Mouse (Mus musculus): ENCODE measurements around the gene Olfr143. TPM values are rescaled to one million over a fixed set of nuclear protein-coding genes. Genes with fewer than 3 reads are reported as not detected.

Gene Olfr143
- not detected in 2 replicates for polyA plus RNA-seq (2012; ENCODE audit: low replicate concordance)

DNA sequence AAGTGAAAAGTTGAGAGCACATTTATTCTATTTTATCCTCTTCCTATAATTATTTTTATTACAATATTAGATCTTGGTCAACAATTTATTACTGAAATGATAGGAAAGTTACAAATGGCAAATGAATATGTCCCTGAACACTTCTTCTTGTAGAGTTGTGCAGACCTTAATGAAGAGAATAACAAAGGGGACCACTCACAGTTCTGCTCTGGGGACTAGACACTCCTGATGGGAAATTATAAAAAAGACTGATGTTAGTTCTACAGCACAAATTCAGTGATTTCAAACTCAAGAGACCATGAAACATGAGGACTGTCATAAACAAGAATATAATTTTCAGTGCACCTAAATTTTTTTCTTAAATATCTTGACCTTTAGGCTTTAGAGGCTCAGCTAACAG is at the start of gene Olfr143:
Gene Olfr143 (plus strand): TSS at position 301 of the 400 bp plus-strand sequence.

DNA sequence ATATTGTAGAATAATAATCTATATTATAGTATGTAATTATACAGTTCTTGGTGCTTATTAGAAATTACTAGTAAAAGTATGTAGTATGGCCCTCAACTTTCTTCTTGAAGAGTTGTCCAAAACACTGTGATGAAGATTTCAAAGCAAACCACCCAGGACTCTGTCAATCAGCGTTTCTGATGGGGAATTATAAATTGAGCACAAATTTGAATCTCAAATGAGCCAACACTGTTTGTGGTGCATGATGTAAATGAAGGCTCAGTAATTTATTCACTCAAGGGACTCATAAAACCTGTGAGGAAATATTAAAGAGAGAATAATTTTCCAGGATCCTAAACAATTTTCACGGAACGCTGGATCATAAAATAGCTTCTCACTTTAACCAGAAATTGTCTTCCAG is 44.5 kb upstream of the Olfr143 start, which contains the start of gene Olfr893:
Gene Olfr893 (plus strand): TSS at position 301 of the 400 bp plus-strand sequence.

DNA sequence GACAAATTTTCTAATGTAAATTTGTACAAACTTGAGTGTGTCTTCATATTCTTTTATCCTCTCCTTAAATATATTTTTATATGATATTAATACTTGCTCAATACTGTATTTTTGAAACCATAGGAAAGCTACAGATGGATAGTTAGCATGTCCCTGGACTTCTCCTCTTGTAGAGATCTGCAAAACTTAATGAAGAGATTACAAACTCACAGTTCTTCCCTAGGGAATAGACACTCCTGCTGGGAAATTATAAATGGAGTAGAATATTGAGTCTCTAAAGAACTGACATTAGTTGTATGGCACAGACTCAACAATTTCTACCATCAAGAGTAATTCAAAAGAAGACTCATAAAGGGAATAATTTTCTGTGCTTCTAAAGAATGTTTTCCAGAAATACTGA is 34.8 kb upstream of the Olfr143 start, which contains the start of gene Olfr894:
Gene Olfr894 (plus strand): TSS at position 301 of the 400 bp plus-strand sequence.

DNA sequence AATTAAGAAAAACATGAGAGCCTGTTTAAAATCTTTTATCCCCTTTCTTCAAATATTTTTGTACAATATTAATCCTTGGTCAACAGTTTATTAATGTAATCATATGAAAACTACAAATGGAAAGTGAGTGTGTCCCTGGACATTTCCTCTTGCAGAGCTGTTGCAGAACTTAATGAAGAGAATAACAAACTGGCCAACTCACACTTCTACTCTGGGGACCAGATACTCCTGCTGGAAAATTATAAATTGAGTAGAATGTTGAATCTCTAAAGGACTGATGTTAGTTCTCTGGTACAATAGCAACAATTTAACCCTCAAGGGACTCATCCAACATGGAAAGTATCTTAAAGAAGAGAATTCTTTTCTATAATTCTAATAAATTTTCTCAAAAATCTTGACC is 15.0 kb downstream of the Olfr143 start, which contains the start of gene Olfr895:
Gene Olfr895 (plus strand): TSS at position 301 of the 400 bp plus-strand sequence.

DNA sequence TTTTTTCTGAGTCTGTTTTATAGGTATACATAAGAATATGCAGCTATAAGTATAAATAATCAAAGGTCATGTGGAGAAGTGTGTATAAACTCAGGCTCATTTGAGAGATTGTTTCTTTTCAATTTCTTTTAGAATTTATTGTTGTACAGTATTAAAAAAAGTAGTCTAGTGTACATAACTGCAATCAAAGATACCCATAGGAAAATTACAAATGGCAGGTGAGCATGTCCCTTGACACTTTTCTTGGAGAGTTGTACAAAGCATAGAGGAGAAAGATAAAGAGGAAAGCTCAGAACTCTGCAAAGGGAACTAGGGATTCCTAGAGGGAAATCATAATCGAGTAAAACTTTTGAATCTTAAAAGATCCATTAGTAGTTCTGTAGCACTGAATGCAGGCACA is 38.2 kb downstream of the Olfr143 start, which contains the start of gene Olfr896-ps1:
Gene Olfr896-ps1 (plus strand): TSS at position 301 of the 400 bp plus-strand sequence.

Other genes with a start within 250 kb of the Olfr143 start
- not detected in 2 replicates for gene Olfr883, start 227.0 kb upstream of the Olfr143 start, polyA plus RNA-seq (2012; ENCODE audit: low replicate concordance)
- gene Olfr884, start 206.2 kb upstream of the Olfr143 start, polyA plus RNA-seq (2012; ENCODE audit: low replicate concordance): not detected in 2 replicates
- not detected in 2 replicates for gene Olfr885, start 191.5 kb upstream of the Olfr143 start, polyA plus RNA-seq (2012; ENCODE audit: low replicate concordance)
- not detected in 2 replicates for gene Olfr887, start 168.7 kb upstream of the Olfr143 start, polyA plus RNA-seq (2012; ENCODE audit: low replicate concordance)
- not detected in 2 replicates for gene Olfr888, start 144.6 kb upstream of the Olfr143 start, polyA plus RNA-seq (2012; ENCODE audit: low replicate concordance)
- gene Olfr889, start 137.6 kb upstream of the Olfr143 start, polyA plus RNA-seq (2012; ENCODE audit: low replicate concordance): not detected in 2 replicates
- gene Olfr890, start 110.3 kb upstream of the Olfr143 start, polyA plus RNA-seq (2012; ENCODE audit: low replicate concordance): not detected in 2 replicates
- gene Olfr891, start 72.0 kb upstream of the Olfr143 start, polyA plus RNA-seq (2012; ENCODE audit: low replicate concordance): not detected in 2 replicates
- not detected in 2 replicates for gene Olfr893, start 44.4 kb upstream of the Olfr143 start, polyA plus RNA-seq (2012; ENCODE audit: low replicate concordance)
- gene Olfr894, start 34.7 kb upstream of the Olfr143 start, polyA plus RNA-seq (2012; ENCODE audit: low replicate concordance): not detected in 2 replicates
- gene Olfr895, start 15.1 kb downstream of the Olfr143 start, polyA plus RNA-seq (2012; ENCODE audit: low replicate concordance): not detected in 2 replicates
- 0.05 TPM in 1 of 2 replicates, not detected in the other for gene Olfr896-ps1, start 38.3 kb downstream of the Olfr143 start, polyA plus RNA-seq (2012; ENCODE audit: low replicate concordance)
- 0.02 TPM in 1 of 2 replicates, not detected in the other for gene Olfr25, start 76.3 kb downstream of the Olfr143 start, polyA plus RNA-seq (2012; ENCODE audit: low replicate concordance)
- not detected in 2 replicates for gene Olfr898, start 95.6 kb downstream of the Olfr143 start, polyA plus RNA-seq (2012; ENCODE audit: low replicate concordance)
- not detected in 2 replicates for gene Olfr250, start 114.1 kb downstream of the Olfr143 start, polyA plus RNA-seq (2012; ENCODE audit: low replicate concordance)
- gene Olfr251, start 124.3 kb downstream of the Olfr143 start, polyA plus RNA-seq (2012; ENCODE audit: low replicate concordance): not detected in 2 replicates
- not detected in 2 replicates for gene Olfr147, start 148.9 kb downstream of the Olfr143 start, polyA plus RNA-seq (2012; ENCODE audit: low replicate concordance)
- gene Olfr901, start 176.7 kb downstream of the Olfr143 start, polyA plus RNA-seq (2012; ENCODE audit: low replicate concordance): not detected in 2 replicates
- not detected in 2 replicates for gene Olfr902, start 194.9 kb downstream of the Olfr143 start, polyA plus RNA-seq (2012; ENCODE audit: low replicate concordance)
- gene Olfr904, start 210.4 kb downstream of the Olfr143 start, polyA plus RNA-seq (2012; ENCODE audit: low replicate concordance): not detected in 2 replicates
- not detected in 2 replicates for gene Olfr905, start 218.3 kb downstream of the Olfr143 start, polyA plus RNA-seq (2012; ENCODE audit: low replicate concordance)
- not detected in 2 replicates for gene Olfr906, start 234.3 kb downstream of the Olfr143 start, polyA plus RNA-seq (2012; ENCODE audit: low replicate concordance)
- not detected in 2 replicates for gene Olfr907, start 243.0 kb downstream of the Olfr143 start, polyA plus RNA-seq (2012; ENCODE audit: low replicate concordance)

Data from hematopoietic multipotent progenitor cell, adult 10-12 weeks (in vitro differentiated cells).